Mouse (Mus musculus): ENCODE data around the gene Arhgdig.

GRCm38 (mm10) chr17:26168039-26168438 is 39.5 kb downstream of the Arhgdig start:
- TF ChIP-seq CTCF (conservative IDR thresholded peaks at IDR 0.05; ENCODE audit: low read length): no peak
- TF ChIP-seq NANOG (IDR thresholded peaks at IDR 0.05; ENCODE audit: borderline replicate concordance, low read length): no peak

Data from E14TG2a.4 (cell line).